Comparison of ENCODE assay signal across 23 mouse cellular contexts in the genomic region with DNA sequence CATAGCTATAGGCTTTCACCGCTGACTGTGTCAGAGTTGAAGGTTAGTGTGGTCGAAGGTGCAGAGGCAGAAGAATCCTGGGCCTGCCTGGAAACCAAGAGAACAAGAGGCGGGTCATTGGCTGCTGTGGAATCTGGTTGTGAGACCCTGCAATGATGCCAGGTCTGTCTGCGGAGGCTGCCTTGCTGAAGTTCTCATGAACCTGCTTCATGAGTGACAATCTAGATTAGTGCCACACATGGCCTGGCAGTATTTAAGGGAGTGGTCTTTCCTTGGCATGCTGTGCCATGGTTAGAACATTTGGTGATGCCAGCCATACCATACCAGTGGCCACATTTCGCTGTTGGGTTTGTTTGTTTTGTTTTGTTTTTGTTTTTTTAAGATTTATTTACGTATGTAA.
"Had no signal": no experiment of that assay in that cellular context is flagged by ENCODE, and none has a peak within 500 bp of the region (broad histone marks: within the 10 kb centered on the region; RNA-seq: fewer than 3 reads in every experiment).

No protein-coding gene starts in this region.

- H3K27me3 ChIP-seq: heart, embryonic 12.5 days; hindbrain, embryonic 12.5 days; intestine, embryonic 15.5 days; limb, embryonic 12.5 days had no signal

- H3K4me2 ChIP-seq: heart, embryonic 12.5 days; hindbrain, embryonic 12.5 days; intestine, embryonic 15.5 days; limb, embryonic 12.5 days; liver, embryonic 11.5 days had no signal

- H3K36me3 ChIP-seq: heart, embryonic 10.5 days; heart, embryonic 12.5 days; hindbrain, embryonic 12.5 days; intestine, embryonic 15.5 days; limb, embryonic 10.5 days; limb, embryonic 12.5 days had no signal

- H3K4me3 ChIP-seq: gastrocnemius, adult 2 months; heart, embryonic 10.5 days; heart, embryonic 12.5 days; hindbrain, embryonic 12.5 days; intestine, embryonic 15.5 days; left cerebral cortex, adult 2 months; limb, embryonic 10.5 days; limb, embryonic 12.5 days had no signal

- DNase-seq: gastrocnemius, adult 2 months; gastrocnemius, postnatal 10 days; gastrocnemius, postnatal 25 days; heart, postnatal 10 days; heart, postnatal 4 days; kidney, adult 18-20 months; kidney, adult 8-10 months; kidney, postnatal 10 days; kidney, postnatal 25 days; kidney, postnatal 4 days; layer of hippocampus, adult 9-11 months; liver had no signal

- ATAC-seq: forebrain, embryonic 16.5 days; inflammation-experienced regulatory T-cells, adult 6 months; intestine, embryonic 15.5 days; intestine, postnatal 0 days had no signal

- H3K9me3 ChIP-seq: heart, embryonic 10.5 days; heart, embryonic 12.5 days; hindbrain, embryonic 12.5 days; intestine, embryonic 15.5 days; limb, embryonic 10.5 days; limb, embryonic 12.5 days had no signal

- H3K27ac ChIP-seq: gastrocnemius, adult 2 months; heart, embryonic 10.5 days; hindbrain, embryonic 12.5 days; intestine, embryonic 15.5 days; left cerebral cortex, adult 2 months; limb, embryonic 10.5 days; limb, embryonic 12.5 days had no signal

- H3K9ac ChIP-seq: heart, embryonic 12.5 days; hindbrain, embryonic 12.5 days; intestine, embryonic 15.5 days; limb, embryonic 12.5 days had no signal
